Mouse (Mus musculus) bone marrow, adult 2 months (tissue): Measurements from ENCODE around the gene Pou3f3.

Source experiments
- CTCF ChIP-seq: fragments of 200-500 bp; IDR thresholded peaks from 2 replicates; pipeline ENCODE4 v1.5.1; 2011; ENCODE audit warnings: low read length, control low read depth; ENCODE audit not compliant: control insufficient read depth, insufficient read depth
- POLR2A ChIP-seq: fragments of 200-500 bp; IDR thresholded peaks from 2 replicates; pipeline ENCODE4 v1.6.1; 2011; ENCODE audit warnings: low read depth, mild to moderate bottlenecking, control low read depth, low read length, borderline replicate concordance; ENCODE audit not compliant: control insufficient read depth

DNA sequence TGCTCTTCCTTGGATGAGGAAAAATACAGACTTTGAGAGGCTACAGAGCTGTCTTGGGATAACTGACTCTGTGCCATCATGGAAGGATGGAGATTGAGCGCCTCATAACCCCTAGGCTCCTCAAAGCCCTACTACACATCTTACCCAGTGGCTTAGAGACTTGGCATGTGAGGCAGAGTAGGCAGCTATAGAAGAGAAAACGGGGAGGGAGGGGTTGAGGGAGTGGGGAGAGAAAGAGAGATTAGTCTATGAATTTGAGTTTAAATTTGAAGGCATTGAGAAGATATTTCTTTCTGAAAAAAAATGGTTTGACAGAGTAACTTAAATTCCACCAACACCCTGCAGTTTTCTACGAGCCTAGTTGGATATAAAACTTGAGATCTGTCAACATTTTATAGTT lies 14.9 kb upstream of the Pou3f3 start:
- TF ChIP-seq POLR2A = no peak
- no peak for TF ChIP-seq CTCF
